Mouse (Mus musculus) kidney, postnatal 0 days (tissue): ENCODE measurements at regions not wholly inside any gene's neighbourhood (a gene's known extent, or its start where the extent isn't known, plus 50 kb on each side); places are given as distances from the start of the nearest gene placed in this dataset.

ENCODE experiments used
- ATAC-seq: fragments of 200-750 bp; cut with Nextera tagmentation; replicated peaks from 2 replicates; pipeline ENCODE4 v1.8.0; 2017; ENCODE audit warnings: low read depth, moderate number of reproducible peaks, moderate TSS enrichment, moderate library complexity; ENCODE audit not compliant: low FRiP score
- DNase-seq: peaks from one replicate; pipeline ENCODE4 v3.0.0-alpha.2; 2016; ENCODE audit warnings: low spot score
- H3K27ac ChIP-seq: fragments of 300-500 bp; sonication (generic); 2 replicates; pipeline ENCODE4 v1.5.1; 2014; ENCODE audit warnings: mild to moderate bottlenecking
- H3K27me3 ChIP-seq: fragments of 300-500 bp; sonication (generic); 2 replicates; pipeline ENCODE4 v1.6.1; 2014; ENCODE audit warnings: low read length, mixed read lengths; ENCODE audit not compliant: insufficient read depth
- H3K36me3 ChIP-seq: fragments of 300-500 bp; sonication (generic); 2 replicates; pipeline ENCODE4 v1.6.1; 2014; ENCODE audit warnings: low read length, mixed read lengths; ENCODE audit not compliant: insufficient read depth
- H3K4me1 ChIP-seq: fragments of 300-500 bp; sonication (generic); replicated peaks from 2 replicates; pipeline ENCODE4 v1.6.1; 2014; ENCODE audit warnings: antibody characterized with exemption, low read length, mixed read lengths; ENCODE audit not compliant: insufficient read depth
- H3K4me2 ChIP-seq: fragments of 300-500 bp; sonication (generic); 2 replicates; pipeline ENCODE4 v1.6.1; 2014; ENCODE audit warnings: mild to moderate bottlenecking, low read length, moderate library complexity, mixed read lengths
- H3K4me3 ChIP-seq: fragments of 300-500 bp; sonication (generic); replicated peaks from 2 replicates; pipeline ENCODE4 v1.5.1; 2014; ENCODE audit warnings: low read depth, low read length
- H3K9ac ChIP-seq: fragments of 300-500 bp; sonication (generic); 2 replicates; pipeline ENCODE4 v1.6.1; 2014; ENCODE audit warnings: low read depth, low read length
- H3K9me3 ChIP-seq: fragments of 300-500 bp; sonication (generic); replicated peaks from 2 replicates; pipeline ENCODE4 v1.6.1; 2016; ENCODE audit warnings: low read length, inconsistent platforms, mixed read lengths
- CTCF ChIP-seq: IDR thresholded peaks from 2 replicates; pipeline ENCODE4 v1.5.1; 2016; ENCODE audit warnings: antibody characterized with exemption, low read depth, mild to moderate bottlenecking, moderate library complexity
- WGBS: fragments of 180-500 bp; shearing (Covaris S2); extraction: QIAGEN DNeasy Blood & Tissue Kit; methylation state at CpG from one replicate; pipeline ENCODE4 v1.1.7; 2014; 5-methylcytosine and 5-hydroxymethylcytosine counted together

DNA sequence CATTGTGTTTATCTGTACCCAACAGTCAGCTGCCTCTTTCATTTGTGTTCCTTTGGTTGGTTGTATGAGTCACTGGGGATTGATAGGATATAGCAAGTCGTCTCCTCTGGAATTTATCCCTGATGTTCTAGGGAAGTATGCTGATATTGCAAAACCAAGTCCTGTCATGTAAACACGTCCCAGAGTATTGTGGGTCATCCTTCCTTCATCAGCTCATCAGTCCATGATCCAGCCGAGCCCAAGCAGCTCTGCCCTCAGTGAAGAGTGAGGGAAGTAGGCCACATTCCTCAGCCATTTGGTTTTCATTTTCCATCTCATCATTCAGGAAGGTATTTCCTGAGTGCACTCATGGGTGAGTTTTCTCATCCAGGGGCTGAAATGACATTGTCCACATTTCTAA lies 54.3 kb upstream of the Ampd3 start:
- H3K27me3 ChIP-seq: no peaks in the 10 kb centered on the region
- no peak for TF ChIP-seq CTCF
- H3K9ac ChIP-seq: no peak overlapping the region
- H3K4me3 ChIP-seq: no peak overlapping the region
- no peaks in the 10 kb centered on the region for H3K36me3 ChIP-seq
- no peak overlapping the region for H3K4me2 ChIP-seq
- ATAC-seq: no peak
- no peaks in the 10 kb centered on the region for H3K9me3 ChIP-seq
- no peak overlapping the region for H3K27ac ChIP-seq
- 66% methylated on average over 3 of the region's 3 CpGs for WGBS
- no peak for DNase-seq
- no peaks in the 10 kb centered on the region for H3K4me1 ChIP-seq

DNA sequence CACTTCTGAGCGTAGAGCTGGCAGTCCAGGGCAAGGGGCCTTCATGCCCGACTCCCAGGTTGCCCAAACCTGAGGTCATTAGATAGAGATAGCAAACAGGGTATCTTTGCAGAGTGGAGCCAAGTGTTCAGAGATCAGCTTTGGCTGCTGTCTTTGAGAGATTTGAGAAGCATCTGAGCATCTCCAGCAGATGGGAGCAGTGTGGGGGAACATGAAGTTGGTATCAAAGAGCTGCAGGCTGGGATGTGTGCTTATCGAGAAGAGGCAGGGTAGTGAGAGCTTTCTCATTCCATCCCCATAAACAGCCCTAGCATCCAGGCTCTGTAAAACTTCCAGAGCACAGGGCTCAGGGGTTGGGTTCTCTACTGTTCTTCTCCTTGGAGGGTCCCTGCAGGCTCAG lies 52.9 kb upstream of the Ampd3 start:
- TF ChIP-seq CTCF: no peak
- Histone ChIP-seq H3K27ac (no peak overlapping the region), H3K9ac (no peak overlapping the region), H3K4me2 (no peak overlapping the region), H3K4me3 (no peak overlapping the region), H3K9me3 (no peaks in the 10 kb centered on the region), H3K4me1 (no peaks in the 10 kb centered on the region), H3K36me3 (no peaks in the 10 kb centered on the region), H3K27me3 (no peaks in the 10 kb centered on the region)
- ATAC-seq (no peak), DNase-seq (no peak)
- 92% methylated on average over 3 of the region's 3 CpGs for WGBS

DNA sequence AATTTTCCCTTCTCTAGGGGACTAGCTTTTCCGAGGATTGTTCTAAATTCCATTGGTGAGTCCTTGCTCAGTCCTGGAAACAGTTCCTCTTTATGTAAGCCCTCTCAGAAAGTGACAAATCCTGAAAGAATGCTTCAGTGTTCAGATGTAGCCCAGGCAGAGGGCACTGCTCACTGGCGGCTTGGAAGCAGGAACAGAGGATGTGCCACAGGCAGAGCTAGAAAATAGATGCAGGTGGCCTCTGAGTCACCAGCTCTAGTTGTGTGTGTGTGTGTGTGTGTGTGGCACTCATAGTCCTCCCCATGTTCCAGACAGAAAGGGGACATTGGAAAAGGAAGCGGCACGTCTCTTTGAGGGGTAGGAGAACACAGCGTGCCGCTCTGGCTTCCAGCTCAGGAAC lies 52.5 kb upstream of the Ampd3 start:
- no peaks in the 10 kb centered on the region for H3K4me1 ChIP-seq
- no peaks in the 10 kb centered on the region for H3K9me3 ChIP-seq
- DNase-seq (no peak), ATAC-seq (no peak)
- no peak for TF ChIP-seq CTCF
- H3K4me3 ChIP-seq: no peak overlapping the region
- H3K27ac ChIP-seq: no peak overlapping the region
- H3K9ac ChIP-seq: no peak overlapping the region
- 82% methylated on average over 6 of the region's 6 CpGs for WGBS
- H3K36me3 ChIP-seq: no peaks in the 10 kb centered on the region
- no peaks in the 10 kb centered on the region for H3K27me3 ChIP-seq
- H3K4me2 ChIP-seq: no peak overlapping the region

DNA sequence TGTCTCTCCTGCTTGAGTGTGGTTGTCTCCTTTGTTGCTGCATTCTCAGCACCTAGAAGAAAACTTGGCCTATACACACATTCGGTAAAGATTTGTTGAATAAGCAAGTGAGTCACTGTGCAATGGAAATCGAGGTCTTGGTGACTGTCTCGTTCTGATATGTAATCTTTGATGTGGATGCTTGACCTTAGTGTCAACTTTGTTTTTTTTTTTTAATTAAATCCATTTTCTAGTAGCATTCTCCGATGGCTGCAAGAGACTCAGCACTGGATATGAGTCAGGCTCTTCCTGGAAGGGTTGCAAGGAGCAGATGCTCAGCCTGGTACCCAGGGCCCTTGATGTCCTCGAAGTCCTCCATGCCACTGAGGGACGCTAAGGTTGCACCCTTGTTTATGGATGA lies 50.9 kb upstream of the Ampd3 start:
- no peak for DNase-seq
- no peak overlapping the region for H3K4me2 ChIP-seq
- 82% methylated on average over 6 of the region's 6 CpGs for WGBS

More for the DNA sequence above, 50.9 kb upstream of the Ampd3 start:
- Histone ChIP-seq H3K4me1 (no peaks in the 10 kb centered on the region), H3K9me3 (no peaks in the 10 kb centered on the region), H3K9ac (no peak overlapping the region), H3K27me3 (no peaks in the 10 kb centered on the region), H3K4me3 (no peak overlapping the region), H3K27ac (no peak overlapping the region), H3K36me3 (no peaks in the 10 kb centered on the region)
- TF ChIP-seq CTCF: no peak
- ATAC-seq: no peak
